Mouse (Mus musculus) frontal cortex, postnatal 10 days (tissue): ENCODE data around the gene Pnmt.
A peak's percentile ranks its signal among the peaks of the same experiment; 100 is the strongest.

Experiments used
- DNase-seq, 2 experiments: peaks; one replicate each; pipeline ENCODE4 v3.0.0; 2022; ENCODE audit warnings: low spot score in 2 of 2, mixed read lengths in 1 of 2

Pnmt gene

DNA sequence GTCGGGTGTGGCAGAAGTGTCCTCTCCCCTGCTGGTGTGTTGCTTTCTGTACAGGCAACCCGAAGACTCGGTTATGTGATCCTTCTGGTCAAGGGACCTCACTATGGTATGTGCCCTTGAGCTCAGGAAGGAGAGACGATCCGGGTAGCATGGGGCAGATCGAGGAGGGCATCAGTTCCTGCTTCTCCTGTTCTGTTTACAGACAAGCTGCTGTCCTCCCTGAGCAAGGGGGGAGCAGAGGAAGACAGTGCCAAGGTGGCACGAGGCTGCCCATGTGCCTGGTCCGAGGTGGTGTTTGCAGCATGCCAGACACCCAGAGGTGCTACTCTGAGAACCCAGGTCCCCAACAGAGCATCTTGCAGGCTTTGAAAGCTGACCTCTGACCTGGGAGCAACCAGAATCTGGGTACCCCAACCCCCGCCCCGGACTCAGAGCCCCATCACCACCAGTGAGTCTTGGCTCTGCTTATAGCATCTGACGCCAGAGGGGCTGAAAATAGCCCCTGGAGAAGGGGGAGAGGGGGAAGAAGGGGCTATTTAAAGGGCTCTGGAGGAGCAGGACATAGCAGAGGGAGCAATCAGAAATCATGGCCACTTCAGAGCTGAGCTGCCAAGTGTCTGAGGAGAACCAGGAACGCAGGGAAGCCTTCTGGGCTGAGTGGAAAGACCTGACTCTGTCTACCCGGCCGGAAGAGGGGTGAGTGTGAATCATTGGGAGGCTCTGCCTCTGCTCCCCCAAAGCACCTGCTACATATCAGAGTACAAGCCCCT lies 2.8 kb upstream of the Pnmt start, which contains the start of gene Tcap:
Gene Tcap (plus strand): TSS at position 551 of the 770 bp plus-strand sequence.
- no peak for DNase-seq

DNA sequence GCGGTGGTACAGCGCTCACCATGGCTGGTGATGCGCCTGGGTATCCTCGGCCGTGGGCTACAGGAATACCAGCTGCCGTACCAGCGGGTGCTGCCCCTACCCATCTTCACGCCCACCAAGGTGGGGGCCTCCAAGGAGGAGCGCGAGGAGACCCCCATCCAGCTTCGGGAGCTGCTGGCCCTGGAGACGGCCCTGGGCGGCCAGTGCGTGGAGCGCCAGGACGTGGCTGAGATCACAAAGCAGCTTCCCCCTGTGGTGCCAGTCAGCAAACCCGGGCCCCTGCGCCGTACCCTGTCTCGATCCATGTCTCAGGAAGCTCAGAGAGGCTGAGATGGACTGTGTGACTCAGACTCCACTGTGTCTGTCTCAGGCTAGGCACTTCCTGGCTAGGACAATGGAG lies 2.0 kb upstream of the Pnmt start:
- no peak for DNase-seq

DNA sequence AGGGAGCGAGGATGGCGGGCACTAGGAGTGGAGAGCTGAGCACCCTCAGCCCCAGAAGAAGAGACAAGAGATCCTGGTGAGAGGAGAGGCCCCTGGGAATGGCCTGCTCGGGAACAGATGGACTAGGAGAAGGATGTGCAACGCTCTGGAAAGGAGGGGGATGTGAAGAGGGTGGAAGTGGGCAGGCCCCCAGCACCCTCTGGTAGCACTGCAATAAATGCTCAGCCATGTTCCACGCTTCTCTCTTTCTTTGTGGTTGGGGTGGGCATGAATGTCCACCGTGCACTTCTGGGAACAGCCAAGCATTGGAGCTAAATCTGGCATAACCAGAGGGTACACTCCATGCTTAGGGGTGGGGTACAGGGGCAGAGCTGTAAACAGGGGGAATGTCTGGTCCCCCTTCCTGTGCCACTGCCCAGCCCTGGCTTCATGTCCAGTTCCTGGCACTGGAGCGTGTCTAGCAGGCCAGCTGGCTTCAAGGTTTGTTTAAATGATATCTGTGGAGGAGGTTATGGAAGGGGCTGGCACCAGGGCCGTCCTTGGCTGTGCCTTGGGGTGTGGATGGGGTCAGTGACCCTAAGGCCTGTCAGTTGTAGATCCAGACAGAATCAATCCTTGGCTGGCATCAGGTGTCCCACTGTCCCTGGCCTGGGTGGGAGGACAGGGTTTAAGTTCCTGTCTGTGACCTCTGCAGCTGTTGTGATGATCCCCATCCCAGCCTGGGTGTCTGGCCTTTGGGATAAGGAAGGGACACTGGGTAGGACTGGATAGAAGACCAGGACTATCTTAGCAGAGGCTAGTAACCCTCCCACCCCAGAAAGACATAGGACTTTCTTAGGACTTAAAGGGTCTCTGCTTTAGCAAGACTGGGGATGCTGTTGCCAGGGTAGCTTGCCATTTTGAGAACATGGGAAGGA lies 1.3 kb upstream of the Pnmt start:
- no peak for DNase-seq

DNA sequence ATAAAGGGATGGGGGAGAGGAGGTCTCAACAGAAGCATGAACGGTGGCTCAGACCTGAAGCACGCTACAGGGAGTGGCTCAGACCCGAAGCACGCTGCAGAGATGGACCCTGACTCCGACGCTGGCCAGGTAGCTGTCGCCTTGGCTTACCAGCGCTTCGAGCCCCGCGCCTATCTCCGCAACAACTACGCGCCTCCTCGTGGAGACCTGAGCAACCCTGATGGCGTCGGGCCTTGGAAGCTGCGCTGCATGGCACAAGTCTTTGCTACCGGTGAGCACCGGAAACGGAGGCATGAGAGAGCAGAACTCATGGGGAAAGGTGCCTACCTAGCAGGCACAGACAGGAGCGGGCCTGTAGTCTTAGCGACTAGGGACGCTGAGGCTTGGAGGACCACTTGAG lies 346 bp downstream of the Pnmt start:
- no peak for DNase-seq

DNA sequence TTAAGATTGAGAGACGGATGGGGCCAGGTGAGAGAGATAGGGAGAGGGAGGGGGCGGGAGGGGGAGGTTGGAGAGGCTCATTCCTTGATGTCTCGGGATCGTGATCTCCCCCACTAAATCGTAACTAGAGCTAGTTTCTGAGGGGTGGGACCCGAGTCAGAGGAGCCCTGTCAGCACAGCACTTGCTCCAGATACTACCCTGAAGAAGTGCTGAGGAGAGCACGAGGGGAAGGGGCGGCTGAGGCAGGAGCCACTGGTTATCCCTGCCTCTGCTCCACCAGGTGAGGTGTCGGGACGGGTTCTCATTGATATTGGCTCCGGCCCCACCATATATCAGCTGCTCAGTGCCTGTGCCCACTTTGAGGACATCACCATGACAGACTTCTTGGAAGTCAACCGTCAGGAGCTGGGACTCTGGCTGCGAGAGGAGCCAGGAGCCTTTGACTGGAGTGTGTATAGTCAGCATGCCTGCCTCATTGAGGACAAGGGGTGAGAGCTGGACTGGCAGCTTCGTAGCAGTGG lies 867 bp downstream of the Pnmt start:
- no peak for DNase-seq

DNA sequence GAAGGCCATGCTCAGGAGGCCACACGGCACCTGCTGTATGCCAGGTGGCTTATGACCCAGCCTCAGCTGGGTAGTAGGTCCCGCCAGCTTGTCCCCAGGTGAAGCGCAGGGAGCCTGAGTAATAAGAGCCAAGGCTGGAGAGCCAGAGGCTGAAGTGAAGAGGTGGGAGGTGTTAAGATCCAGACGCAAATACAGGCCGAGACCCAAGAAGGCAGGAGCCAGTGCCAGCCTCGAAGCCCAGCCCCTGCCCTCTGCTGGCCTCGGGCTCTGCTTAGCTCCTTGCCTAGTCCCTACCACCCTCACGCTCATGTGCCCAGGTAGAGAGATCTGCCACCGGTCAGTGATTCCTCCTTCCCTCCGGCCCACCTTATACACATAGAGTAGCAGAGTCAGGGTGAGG lies 2.0 kb downstream of the Pnmt start:
- no peak for DNase-seq

DNA sequence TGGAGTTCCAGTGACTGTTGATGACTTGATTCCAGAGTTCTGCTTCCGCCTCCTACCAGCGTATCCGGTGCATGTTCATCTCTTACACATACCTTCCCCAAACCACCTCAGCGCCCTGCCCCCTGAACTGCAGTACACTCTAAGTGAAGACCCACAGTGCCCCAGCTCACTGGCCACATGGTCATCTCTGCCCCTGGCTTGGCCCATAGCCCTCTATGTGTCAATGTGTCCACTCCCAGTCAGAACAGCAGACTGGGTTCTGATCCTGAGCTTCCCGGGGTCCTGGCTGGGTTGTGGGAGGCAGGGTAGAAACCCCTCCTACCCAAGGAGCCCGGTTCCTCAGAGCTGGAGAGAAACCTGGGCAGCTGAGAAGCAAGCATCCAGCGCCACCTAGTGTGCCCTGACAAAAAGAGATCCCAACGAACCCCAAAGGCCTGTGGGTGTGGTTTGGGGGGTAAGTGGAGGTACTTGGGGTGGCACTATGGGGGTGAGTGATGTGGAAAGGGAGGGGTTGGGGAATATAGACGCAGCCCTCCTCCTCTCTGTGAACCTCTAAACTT lies 3.1 kb downstream of the Pnmt start:
- DNase-seq = peak in 1 of 2 experiments; percentile 63

DNA sequence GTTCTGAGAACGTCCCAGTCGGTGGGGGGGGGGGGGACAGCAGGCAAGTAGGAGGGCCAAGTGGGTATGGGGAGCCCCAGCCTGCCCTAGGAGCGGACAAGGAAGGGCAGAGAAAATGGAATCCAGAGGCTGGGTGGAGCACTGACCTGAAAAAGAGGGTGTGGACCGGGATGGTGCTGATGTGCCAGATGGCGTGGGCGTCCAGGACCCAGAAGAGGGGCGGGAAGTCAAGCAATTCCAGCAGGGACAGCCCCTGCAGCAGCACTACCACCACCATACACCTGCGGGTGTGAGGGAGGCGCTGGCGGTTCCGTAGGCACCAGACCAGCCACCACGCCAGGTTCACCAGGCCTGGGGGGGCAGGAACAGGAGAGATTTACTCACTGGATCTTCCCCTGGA lies 3.9 kb downstream of the Pnmt start:
- no peak for DNase-seq

DNA sequence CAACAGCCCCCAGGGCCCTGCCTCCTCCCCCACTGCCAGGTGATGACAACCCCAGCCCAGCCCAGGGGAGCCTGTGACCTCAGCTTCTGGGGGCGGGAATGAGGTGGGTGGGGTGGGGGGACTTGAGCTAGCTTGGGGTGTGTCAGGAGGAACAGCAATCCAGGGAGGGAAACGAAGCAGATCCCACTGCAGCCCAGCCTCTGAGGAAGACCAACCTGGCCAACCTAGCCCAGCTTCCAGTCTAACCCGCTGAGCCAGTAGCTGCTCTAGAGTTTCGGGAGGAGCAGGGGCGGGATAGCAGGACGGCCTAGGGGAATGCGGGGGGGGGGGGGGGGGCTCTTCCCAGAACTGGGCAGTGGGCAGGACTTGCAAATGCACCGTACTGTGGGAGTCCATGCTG lies 5.8 kb downstream of the Pnmt start:
- no peak for DNase-seq

DNA sequence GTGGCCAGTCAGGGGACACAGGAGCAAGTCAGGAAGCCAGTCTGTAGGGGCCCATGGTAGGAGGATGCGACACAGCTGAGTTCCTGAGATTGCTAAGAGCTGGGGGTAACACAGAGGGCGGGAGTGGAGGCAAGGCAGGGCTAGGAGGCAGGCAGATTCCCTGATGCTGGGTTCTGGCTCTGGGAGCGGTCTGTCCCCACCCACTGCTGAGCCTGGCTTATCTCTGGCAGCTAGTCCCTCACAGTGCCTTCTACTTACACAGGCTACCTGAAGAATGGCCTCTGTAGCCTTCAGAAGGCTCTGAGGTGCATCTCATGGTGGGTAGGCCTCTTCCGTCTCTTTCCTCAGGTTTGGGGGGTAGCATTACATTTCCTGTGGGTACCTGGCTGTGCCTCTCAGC lies 6.4 kb downstream of the Pnmt start:
- DNase-seq = no peak

DNA sequence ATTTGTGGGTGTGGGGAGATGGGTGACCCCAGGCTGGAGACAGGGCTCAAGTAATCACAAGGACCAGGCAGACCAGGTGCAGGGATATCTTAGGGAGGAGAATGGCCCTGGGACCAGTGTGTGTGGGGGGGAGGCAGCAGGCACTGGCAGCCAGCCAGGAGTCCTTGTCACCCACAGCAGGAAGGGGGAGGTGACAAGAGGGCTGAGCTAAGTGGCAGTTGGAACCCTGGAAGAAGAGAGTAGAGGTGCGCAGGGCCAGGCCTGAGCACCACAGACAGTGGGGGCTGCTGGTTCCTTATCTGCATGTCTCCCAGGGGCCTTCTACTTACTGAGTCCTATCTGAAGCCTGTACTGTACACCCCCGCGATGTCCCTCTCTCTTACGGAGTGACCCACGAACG lies 7.1 kb downstream of the Pnmt start:
- no peak for DNase-seq

DNA sequence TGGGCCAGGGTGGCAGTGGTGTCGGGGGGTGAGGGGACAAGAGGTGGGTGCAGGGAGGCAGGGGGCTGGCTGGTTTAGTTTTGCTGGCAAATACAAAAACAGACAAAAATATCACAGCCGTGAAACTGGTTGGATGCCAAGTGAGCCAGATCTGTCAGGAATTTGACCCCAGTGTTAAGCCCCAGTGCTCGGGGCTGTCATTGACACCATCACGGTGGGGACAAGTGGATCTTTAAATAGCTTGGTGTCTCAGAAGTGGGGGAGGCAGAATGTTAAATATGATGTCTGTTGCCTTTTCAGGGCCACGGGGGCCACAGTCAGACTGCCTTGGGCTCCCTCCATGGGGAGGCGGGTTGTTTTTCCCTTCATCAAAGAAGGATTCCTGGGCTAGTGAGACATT lies 8.1 kb downstream of the Pnmt start:
- DNase-seq = no peak

DNA sequence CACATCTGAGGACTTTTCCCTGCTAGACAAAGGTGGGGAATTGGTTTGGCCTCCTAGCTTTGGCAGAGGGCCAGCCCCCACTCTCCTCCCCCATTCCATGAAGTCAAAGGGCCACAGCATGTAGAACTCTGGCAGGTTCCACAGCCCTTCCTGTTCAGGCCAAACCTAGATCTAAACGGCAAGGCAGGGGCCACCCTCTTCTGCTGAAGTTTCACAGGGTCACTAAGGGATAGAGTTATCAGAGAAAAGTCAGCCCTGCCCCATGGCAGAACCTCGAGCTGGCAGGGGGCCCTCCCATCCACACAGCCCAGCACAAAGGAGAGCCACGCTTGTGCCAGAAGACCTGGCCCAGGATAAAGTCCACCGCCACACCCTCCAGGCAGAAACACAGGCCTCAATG lies 8.8 kb downstream of the Pnmt start:
- no peak for DNase-seq

DNA sequence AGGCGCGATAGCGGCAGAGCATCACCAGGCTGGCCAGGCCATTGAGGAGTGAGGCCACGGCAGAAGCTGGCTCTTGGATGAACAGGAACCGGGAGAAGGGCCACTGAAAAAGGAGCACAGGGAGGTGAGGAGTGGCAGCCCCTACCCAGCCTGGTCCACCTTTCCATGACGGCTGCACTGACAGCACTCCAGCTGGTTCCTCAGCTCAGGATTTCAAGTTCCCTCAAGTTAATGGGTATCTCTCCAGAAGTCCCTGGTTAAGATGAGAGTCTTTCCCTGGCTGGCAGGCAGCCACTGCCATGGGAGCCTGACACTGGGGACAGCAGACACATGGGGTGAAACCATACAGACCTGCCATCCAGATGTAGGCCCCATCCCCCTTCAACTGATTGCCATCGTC lies 11.7 kb downstream of the Pnmt start:
- DNase-seq = no peak

DNA sequence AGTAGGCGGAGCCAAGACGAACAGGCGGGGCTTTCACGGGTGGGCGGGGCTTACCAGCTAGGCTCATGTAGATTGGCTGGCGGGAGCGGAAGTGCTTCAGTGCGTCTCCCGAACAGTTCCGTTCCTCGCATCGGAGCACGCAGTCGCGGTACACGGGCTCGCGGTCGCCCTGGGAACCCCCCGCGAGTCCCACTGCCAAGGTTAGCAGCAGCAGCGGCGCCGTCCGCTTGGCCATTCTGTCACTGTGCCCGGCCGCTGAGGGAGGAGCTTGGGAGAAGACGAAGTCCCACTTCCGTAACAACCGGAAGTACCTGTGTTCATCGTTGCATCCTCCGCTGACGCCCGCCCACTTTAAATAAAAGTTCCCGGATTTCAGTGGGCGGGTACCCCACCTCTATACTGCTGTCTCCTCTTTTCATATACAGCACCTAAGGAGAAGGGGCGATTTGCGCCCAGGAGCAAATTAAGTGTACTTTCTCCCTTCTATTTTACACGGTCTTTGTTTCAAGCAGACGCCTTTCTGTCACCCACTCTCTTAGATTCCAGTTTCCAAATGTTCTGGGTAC lies 14.0 kb downstream of the Pnmt start, which contains the start of gene Pgap3:
Gene Pgap3 (minus strand): TSS at position 330 of the 566 bp plus-strand sequence.
- peak; percentile 87 for DNase-seq

DNA sequence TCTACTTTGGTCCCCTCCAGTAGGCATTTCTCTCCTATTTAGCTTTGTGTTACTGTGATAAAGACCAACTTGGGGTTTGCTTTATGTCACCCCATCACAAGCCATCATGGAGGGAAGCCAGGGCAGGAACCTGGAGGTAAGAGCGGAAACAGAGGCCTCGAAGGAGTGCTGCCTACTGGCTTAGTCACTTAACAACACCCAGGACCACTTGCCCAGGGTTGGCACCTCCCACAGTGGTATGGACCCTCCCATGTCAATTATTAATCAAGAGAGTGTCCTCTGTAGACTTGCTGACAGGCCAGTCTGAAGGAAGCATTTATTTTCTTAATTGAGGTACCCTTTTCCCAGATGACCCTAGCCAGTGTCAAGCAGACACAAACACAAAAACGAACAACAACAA lies 14.6 kb downstream of the Pnmt start:
- no peak for DNase-seq

DNA sequence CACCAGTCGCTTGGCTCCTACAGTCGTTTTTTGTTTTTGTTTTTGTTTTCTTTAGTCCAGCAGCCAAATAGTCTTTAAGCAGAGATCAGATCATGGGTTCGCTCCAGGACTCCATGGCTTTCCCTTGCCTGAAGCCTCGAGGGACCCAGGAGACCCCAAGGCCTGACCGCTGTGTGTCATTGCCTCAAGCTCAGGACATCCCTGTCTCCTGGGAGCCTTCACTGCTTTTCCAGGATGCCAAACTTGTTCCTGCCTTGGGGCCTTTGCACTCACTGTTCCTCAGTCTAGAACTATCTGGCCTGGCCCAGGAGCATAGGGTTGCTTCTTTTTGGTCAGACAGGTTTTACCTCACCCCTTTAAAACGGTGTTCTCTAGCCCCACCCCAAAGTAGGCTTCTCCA lies 20.4 kb downstream of the Pnmt start:
- no peak for DNase-seq

DNA sequence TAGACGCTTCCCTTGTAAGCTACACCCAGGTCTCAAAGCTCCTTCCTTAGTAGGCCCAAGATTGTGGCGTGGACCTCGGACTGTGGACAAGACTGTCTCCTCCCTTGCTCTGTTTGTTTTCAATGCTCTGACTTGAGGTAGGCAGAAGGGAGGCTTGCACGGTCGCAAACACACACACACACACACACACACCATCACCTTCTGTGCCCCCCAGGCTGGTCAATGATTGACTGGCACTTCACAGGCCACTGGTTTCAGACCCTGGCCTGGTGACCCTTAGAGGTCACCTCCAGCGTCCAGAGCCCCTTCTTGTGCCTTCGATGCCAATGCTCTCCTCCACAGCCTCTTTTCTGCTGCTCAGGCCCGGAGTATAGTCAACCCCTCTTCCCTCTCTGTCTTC lies 22.6 kb downstream of the Pnmt start:
- DNase-seq = no peak

DNA sequence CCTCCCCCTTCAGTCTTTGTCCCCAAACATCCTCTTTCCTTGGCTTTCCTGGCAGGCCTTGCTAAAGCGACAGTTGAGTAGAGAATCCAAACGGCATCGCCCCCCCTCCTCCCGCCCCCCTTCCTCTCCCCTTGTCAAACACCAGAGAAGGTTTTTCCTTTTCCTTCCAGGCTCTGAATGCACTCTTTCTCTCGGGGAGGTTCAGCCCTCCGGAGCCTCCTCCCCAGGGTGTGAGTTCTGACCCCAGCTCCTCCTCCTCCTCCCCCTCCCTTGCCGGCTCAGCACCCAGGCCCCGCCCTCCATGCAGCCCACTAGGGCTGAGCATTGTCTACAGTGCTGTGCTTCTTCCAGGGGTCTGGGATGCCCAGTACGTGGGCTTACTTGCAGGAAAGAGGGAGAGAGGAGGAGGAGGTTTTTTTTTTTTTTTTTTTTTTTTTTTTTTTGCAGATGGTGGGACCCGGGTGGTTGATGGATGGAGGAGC lies 23.1 kb downstream of the Pnmt start:
- DNase-seq = no peak

DNA sequence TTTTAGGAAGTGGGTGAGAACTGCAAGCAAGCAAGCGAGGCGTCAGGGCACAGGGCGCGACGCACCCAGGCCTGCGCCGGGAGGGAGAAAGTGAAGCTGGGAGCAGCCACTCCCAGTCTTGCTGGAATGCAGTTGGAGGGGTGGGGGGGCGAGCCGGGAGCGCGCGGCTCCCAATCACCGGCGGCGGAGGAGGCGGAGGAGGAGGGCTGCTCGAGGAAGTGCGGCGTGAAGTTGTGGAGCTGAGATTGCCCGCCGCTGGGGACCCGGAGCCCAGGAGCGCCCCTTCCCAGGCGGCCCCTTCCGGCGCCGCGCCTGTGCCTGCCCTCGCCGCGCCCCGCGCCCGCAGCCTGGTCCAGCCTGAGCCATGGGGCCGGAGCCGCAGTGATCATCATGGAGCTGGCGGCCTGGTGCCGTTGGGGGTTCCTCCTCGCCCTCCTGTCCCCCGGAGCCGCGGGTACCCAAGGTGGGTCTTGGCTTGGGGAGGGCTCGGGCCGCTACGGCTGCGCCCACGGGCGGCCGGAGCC lies 26.1 kb downstream of the Pnmt start, which contains the start of gene Erbb2:
Gene Erbb2 (plus strand): TSS at position 198 of the 524 bp plus-strand sequence.
- peak in 1 of 2 experiments; percentile 38 for DNase-seq

DNA sequence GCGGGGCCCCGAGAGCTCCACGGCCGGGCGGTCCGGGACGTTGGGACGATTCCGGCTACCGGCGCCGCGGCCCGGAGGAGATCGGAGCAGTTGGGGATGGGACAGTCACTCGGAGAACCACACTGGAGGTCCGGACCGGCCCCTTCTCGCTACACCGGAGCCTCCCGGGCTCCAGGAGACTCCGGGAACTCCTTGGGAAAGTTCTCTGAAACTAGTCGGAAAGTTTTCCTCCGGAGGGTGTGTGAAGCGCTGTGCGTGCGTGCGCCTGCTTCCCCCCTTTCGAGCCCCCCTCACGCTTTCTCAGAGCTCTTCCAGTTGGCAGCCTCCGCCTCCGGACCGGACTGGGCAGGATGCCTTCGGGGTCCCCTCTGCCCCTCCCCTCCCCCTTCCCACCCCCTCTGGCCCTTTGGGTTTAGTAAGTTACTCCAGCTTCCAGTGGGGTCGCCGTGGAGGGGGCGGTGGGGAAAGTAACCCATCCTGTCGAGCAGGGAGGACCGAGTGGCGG lies 26.6 kb downstream of the Pnmt start:
- DNase-seq = no peak
